Mouse (Mus musculus) neural tube, embryonic 14.5 days (tissue): Measurements from ENCODE around the gene Armh3. TPM values are rescaled to one million over a fixed set of nuclear protein-coding genes. Genes with fewer than 3 reads are reported as not detected.

Experiments used
- ATAC-seq: fragments of 200-750 bp; cut with Nextera tagmentation; 2 replicates; pipeline ENCODE4 v1.8.0; 2017; ENCODE audit warnings: low read depth, mild to moderate bottlenecking, moderate TSS enrichment, moderate library complexity
- H3K27ac ChIP-seq: fragments of 300-500 bp; sonication (generic); 2 replicates; pipeline ENCODE4 v1.5.1; 2014; ENCODE audit warnings: low read depth, mild to moderate bottlenecking, control low read depth, low read length, moderate library complexity, mixed read lengths
- H3K27me3 ChIP-seq: fragments of 300-500 bp; sonication (generic); 2 replicates; pipeline ENCODE4 v1.6.1; 2014; ENCODE audit warnings: low read length; ENCODE audit not compliant: control insufficient read depth, insufficient read depth
- H3K36me3 ChIP-seq: fragments of 300-500 bp; sonication (generic); 2 replicates; pipeline ENCODE4 v1.6.1; 2014; ENCODE audit warnings: low read length, mixed read lengths; ENCODE audit not compliant: control insufficient read depth, insufficient read depth
- H3K4me1 ChIP-seq: fragments of 300-500 bp; sonication (generic); 2 replicates; pipeline ENCODE4 v1.6.1; 2014; ENCODE audit warnings: low read length; ENCODE audit not compliant: control insufficient read depth, insufficient read depth
- H3K4me2 ChIP-seq: fragments of 300-500 bp; sonication (generic); 2 replicates; pipeline ENCODE4 v1.6.1; 2014; ENCODE audit warnings: mild to moderate bottlenecking, low read depth, low read length, control low read depth
- H3K4me3 ChIP-seq: fragments of 300-500 bp; sonication (generic); 2 replicates; pipeline ENCODE4 v1.5.1; 2014; ENCODE audit warnings: low read depth, low read length, control low read depth, mixed read lengths
- H3K9ac ChIP-seq: fragments of 300-500 bp; sonication (generic); replicated peaks from 2 replicates; pipeline ENCODE4 v1.6.1; 2014; ENCODE audit warnings: low read depth, mild to moderate bottlenecking, control low read depth, low read length, mixed read lengths
- H3K9me3 ChIP-seq: fragments of 300-500 bp; sonication (generic); 2 replicates; pipeline ENCODE4 v1.6.1; 2016; ENCODE audit warnings: low read length; ENCODE audit not compliant: control insufficient read depth
- WGBS: fragments of 180-500 bp; shearing (Covaris S2); extraction: QIAGEN DNeasy Blood & Tissue Kit; methylation state at CpG from one replicate; pipeline ENCODE4 v1.1.7; 2014; 5-methylcytosine and 5-hydroxymethylcytosine counted together
- polyA plus RNA-seq: library from polyadenylated mRNA; unstranded; fragments of >200 nt; fragmentation: Nextera tagmentation; extraction: Ambion mirVana; gene quantifications from 2 replicates; pipeline ENCODE4 v1.2.1, GENCODE M21; 2014

Armh3 gene
- polyA plus RNA-seq, 1 experiment from 2014 or later: 22.5 TPM

DNA sequence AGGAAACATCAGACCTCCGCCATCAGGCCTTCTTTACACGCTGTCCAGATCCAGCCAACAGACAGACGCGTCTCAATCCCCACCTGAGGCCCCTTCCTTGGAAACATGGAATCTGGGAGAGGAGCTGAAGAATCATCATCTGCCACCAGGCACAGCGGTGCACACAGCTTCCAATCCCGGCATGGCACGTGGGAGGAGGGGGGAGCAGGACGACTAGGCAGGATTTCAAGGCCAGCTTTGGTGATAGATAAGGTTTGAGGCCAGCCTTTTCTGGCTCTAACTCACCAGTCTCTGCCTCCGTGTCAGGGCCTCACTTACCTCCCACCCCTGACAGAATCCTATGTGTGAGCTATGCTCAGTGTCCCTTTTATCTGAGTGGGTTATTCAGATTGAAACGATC is 162.8 kb downstream of the Armh3 start:
- 82% methylated on average over 10 of the region's 10 CpGs for WGBS
- Histone ChIP-seq H3K27ac (no peak overlapping the region), H3K36me3 (no peaks in the 10 kb centered on the region)

DNA sequence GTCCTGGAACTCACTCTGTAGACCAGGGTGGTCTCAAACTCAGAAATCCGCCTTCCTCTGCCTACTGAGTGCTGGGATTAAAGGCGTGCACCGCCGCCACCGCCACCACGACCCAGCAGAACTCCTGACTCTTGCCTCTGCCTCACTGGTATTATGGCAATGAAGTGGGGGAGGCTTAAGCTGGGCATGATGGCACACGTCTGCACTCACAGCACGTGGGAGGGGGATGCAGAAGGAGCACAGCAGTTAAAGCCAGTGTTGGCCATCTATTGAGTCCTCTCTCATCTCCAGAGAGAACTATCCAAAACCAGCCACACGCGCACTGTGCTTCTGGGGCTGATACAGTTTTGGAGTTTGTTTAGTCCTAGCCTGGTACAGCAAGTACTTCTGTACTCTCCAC is 164.6 kb downstream of the Armh3 start:
- Histone ChIP-seq H3K27ac (no peak overlapping the region), H3K9me3 (no peaks in the 10 kb centered on the region), H3K36me3 (no peaks in the 10 kb centered on the region), H3K4me1 (no peaks in the 10 kb centered on the region; the same call in 1 of the 2 replicates), H3K27me3 (no peaks in the 10 kb centered on the region), H3K4me2 (no peak overlapping the region), H3K9ac (no peak overlapping the region), H3K4me3 (no peak overlapping the region)
- ATAC-seq: no peak
- 87% methylated on average over 10 of the region's 10 CpGs for WGBS

More for the DNA sequence above, 162.8 kb downstream of the Armh3 start:
- ATAC-seq: no peak
- Histone ChIP-seq H3K9ac (no peak overlapping the region), H3K4me2 (no peak overlapping the region), H3K9me3 (no peaks in the 10 kb centered on the region), H3K4me3 (no peak overlapping the region), H3K27me3 (no peaks in the 10 kb centered on the region), H3K4me1 (no peaks in the 10 kb centered on the region; the same call in 1 of the 2 replicates)

DNA sequence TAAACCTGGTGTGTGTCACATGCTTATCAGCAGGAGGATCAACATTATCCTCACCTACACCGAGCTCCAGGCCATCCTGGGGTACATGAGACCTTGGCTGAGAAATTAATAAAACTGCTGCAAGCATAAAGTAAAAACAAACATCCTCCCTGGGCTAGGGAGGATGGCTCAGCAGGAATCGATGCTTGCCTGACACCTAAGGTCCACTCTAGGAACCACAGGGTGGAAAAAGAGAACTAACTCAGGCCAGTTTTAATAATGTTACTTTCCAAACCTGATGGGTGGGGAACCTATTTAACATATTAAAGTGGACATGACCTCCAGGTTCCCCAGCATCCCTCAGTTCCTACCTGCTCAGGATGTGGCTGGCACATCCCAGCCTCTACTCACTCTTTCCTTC is 167.6 kb downstream of the Armh3 start:
- no peaks in the 10 kb centered on the region for H3K36me3 ChIP-seq
- no peak for ATAC-seq
- H3K4me2 ChIP-seq: no peak overlapping the region
- no peaks in the 10 kb centered on the region for H3K9me3 ChIP-seq
- no peaks in the 10 kb centered on the region for H3K4me1 ChIP-seq
- no peaks in the 10 kb centered on the region for H3K27me3 ChIP-seq
- H3K27ac ChIP-seq: no peak overlapping the region
- H3K4me3 ChIP-seq: no peak overlapping the region
- H3K9ac ChIP-seq: no peak overlapping the region
- WGBS: 58% methylated on average over 2 of the region's 2 CpGs

DNA sequence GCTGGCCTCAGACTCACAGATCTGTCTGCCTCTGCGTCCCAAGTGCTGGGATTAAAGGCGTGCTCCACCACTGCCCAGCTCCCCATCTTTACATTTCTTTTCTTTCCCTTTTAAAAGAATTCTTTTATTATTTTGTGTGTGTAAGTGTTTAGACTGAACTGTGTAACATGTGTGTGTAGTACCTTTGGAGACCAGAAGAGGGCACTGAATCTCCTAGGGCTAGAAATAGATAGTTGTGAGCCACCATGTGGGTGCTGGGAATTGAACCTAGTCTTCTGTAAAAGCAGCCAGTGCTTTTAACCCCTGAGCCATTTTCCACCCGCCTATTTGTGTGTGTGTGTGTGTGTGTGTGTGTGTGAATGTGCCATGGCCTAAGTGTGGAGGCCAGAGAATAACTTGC is 170.6 kb downstream of the Armh3 start:
- no peaks in the 10 kb centered on the region for H3K36me3 ChIP-seq
- WGBS: 98% methylated on average over 3 of the region's 3 CpGs
- H3K27ac ChIP-seq: no peak overlapping the region
- H3K4me2 ChIP-seq: no peak overlapping the region
- no peak overlapping the region for H3K9ac ChIP-seq
- H3K4me1 ChIP-seq: no peaks in the 10 kb centered on the region
- ATAC-seq: no peak
- H3K27me3 ChIP-seq: no peaks in the 10 kb centered on the region
- H3K9me3 ChIP-seq: no peaks in the 10 kb centered on the region
- H3K4me3 ChIP-seq: no peak overlapping the region

DNA sequence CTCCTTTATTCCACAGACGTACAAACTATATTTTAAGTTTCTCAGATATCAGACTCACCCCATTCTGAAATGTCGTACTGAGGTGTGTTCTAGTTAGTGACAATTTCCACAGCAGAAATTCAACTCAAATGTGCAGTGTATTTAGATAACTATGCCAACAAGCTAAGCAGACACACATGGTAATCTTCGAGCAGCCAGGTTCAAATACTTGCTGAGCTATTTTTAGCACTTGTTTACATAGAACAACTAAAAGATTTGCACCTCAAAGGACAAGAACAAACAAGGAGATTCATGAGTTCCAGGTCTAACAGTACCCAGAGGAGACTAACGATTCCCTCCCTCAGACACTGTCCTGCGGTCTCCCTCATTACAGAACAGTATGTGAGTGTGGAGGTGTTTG is 171.2 kb downstream of the Armh3 start:
- WGBS: 86% methylated on average over 5 of the region's 5 CpGs
- no peak overlapping the region for H3K4me2 ChIP-seq

DNA sequence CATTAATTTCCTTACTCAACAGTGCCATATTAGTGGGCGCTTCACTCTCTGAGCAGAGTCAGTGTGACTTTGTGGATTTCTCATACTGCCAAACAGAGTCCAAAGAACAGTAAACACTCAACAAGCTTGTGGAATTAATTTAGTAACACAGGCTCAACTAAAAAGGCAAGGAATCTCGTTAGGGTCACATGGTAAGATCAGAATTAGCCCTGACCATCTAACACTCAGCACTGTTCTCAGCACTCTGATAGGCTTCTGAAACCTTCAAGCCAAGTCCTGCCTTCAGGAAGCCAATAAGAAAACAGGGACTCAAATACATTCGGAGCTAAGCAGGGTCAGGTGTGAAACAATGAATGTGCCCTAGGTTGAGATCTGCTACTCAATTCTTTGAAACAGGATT is 172.1 kb downstream of the Armh3 start:
- no peak overlapping the region for H3K27ac ChIP-seq
- no peak overlapping the region for H3K4me3 ChIP-seq
- WGBS: 90% methylated on average over 3 of the region's 3 CpGs
- H3K4me1 ChIP-seq: no peaks in the 10 kb centered on the region; the same call in 1 of the 2 replicates
- H3K4me2 ChIP-seq: no peak overlapping the region
- H3K9me3 ChIP-seq: no peaks in the 10 kb centered on the region
- no peak for ATAC-seq
- H3K27me3 ChIP-seq: no peaks in the 10 kb centered on the region
- H3K36me3 ChIP-seq: no peaks in the 10 kb centered on the region
- H3K9ac ChIP-seq: no peak overlapping the region

More for the DNA sequence above, 171.2 kb downstream of the Armh3 start:
- Histone ChIP-seq H3K4me1 (no peaks in the 10 kb centered on the region; the same call in 1 of the 2 replicates), H3K36me3 (no peaks in the 10 kb centered on the region), H3K4me3 (no peak overlapping the region), H3K9ac (no peak overlapping the region), H3K27ac (no peak overlapping the region), H3K9me3 (no peaks in the 10 kb centered on the region), H3K27me3 (no peaks in the 10 kb centered on the region)
- ATAC-seq: no peak

DNA sequence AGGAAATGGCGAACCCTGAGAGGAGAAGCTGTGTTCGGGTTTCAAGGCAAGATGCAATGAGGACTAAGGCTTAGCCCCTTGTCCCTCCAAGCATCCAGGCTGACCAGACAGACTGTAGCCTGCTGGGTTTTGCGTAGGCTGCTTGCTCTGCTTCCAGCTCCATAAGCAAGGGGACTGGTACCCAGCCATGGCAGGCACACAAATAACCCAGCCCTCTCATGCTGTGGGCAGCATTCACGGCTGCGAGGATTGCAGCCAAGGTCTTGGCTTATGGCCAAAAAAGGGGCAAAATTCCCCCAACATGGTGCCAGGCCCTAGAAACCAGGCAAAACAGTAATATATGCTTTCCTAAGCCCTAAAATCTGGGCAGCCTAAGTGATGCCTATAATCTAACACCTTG is 176.5 kb downstream of the Armh3 start:
- no peak; the same call in 1 of the 2 replicates for ATAC-seq

DNA sequence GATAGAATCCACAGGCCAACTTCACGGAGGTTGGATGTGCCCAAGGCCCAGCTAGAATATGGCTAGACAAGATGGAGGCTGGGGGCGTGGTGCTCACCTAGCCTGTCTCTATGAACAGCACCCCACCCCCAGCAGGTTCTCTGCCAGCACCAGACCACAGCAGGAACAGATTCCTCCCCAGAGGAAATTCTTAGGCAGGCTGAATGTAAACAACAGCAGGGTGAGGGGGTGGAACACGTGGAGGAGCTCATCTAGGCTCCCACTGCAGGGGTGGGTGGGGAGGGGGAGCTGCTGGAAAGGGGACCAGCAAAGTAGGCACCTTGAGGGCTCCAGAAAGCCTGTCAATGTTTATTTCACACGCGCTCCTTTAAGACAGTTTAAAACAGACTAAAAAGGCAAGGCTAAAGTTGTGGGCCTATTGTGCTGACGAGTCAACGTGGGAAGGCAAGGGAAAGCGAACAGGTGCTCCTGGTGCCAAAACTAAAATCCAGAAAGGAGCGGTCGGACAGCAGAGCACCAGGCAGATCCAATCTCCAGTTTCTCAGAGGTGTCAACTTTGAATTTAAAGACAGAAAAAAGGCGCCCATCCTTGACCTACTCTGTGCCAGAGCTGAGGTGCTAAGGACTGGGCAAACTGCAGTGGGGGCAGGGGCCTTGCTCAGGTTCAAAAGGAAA is 180.3 kb downstream of the Armh3 start:
- H3K4me1 ChIP-seq: peaks cover 14% of the 10 kb centered on the region
- H3K9me3 ChIP-seq: no peaks in the 10 kb centered on the region
- no peak overlapping the region for H3K4me2 ChIP-seq
- H3K27ac ChIP-seq: no peak overlapping the region
- no peak overlapping the region for H3K4me3 ChIP-seq
- H3K9ac ChIP-seq: no peak overlapping the region
- no peaks in the 10 kb centered on the region for H3K36me3 ChIP-seq
- 72% methylated on average over 11 of the region's 11 CpGs for WGBS
- H3K27me3 ChIP-seq: no peaks in the 10 kb centered on the region
- no peak for ATAC-seq

More for the DNA sequence above, 176.5 kb downstream of the Armh3 start:
- H3K4me3 ChIP-seq: no peak overlapping the region
- no peaks in the 10 kb centered on the region for H3K9me3 ChIP-seq
- WGBS: 49% methylated on average over 5 of the region's 5 CpGs
- H3K4me1 ChIP-seq: no peaks in the 10 kb centered on the region; the same call in 1 of the 2 replicates
- H3K9ac ChIP-seq: no peak overlapping the region
- no peak overlapping the region for H3K4me2 ChIP-seq
- no peaks in the 10 kb centered on the region for H3K27me3 ChIP-seq
- H3K27ac ChIP-seq: no peak overlapping the region
- H3K36me3 ChIP-seq: no peaks in the 10 kb centered on the region

DNA sequence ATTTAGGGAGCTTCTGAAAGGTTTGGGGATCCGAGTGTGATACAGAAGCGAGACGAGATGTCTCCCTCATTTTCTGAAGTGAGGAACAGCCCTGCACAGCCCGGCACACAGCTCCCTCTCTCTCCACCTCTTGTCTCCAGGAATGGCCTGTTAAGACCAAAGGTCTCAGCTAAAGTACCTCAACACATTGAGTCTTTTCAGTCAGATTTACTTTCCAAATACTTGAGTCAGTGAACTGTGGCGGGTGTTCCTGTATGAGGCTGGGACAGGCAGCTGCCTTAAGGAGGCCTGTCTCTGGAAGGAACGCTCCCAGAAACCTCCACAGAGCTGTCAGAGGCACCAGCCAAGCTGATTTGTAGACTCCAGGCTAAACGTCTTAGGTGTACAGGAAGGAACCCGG is 181.6 kb downstream of the Armh3 start:
- Histone ChIP-seq H3K4me1 (peaks cover 24% of the 10 kb centered on the region), H3K4me3 (no peak overlapping the region)
- no peak for ATAC-seq

More for the DNA sequence above, 181.6 kb downstream of the Armh3 start:
- peak overlapping the region; percentile 85; the same call in 1 of the 2 replicates for H3K4me2 ChIP-seq
- no peak overlapping the region for H3K27ac ChIP-seq
- no peaks in the 10 kb centered on the region for H3K9me3 ChIP-seq
- 13% methylated on average over 8 of the region's 8 CpGs for WGBS
- H3K27me3 ChIP-seq: no peaks in the 10 kb centered on the region
- no peaks in the 10 kb centered on the region for H3K36me3 ChIP-seq
- H3K9ac ChIP-seq: no peak overlapping the region
